Mouse (Mus musculus) heart, adult 8-10 months (tissue): Measurements from ENCODE around the gene Adarb2. TPM values are rescaled to one million over a fixed set of nuclear protein-coding genes. Genes with fewer than 3 reads are reported as not detected.
"Not testable (repeated sequence)": the region's sequence is repeated elsewhere in the genome, so short reads cannot be mapped to it uniquely, and the experiment has no call there.

Experiments used
- DNase-seq: peaks from one replicate; pipeline ENCODE4 v3.0.0; 2022; ENCODE audit warnings: low spot score
- total RNA-seq, 4 experiments: library from RNA; stranded (reverse); gene quantifications; 2 replicates each; pipeline ENCODE4 v1.2.4; 2022

Gene Adarb2
- total RNA-seq, 4 experiments from 2014 or later, result 0.06 TPM; not detected in 3

- no peak for DNase-seq
These were observed 381.8 kb downstream of the Adarb2 start for GRCm38 (mm10) chr13:8584257-8585005.

DNA sequence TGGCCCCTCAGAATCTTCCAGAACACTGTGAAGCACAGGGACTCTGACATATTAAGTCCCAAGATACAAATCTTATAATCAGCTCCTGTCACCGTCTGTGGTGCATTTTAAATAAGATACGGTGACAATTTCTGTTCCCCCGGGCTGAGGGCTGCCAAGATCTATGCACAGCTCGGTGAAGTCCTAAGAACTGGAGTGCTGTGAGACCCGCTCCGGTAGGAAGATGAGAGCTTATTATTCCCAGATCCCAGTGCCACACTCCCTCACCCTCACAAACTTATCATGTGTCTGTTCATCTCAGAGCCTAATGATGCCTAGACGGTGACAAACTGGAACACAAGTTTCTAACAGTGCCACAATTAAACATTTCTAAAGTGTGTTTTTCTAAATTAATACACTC, 384.8 kb downstream of the Adarb2 start:
- DNase-seq, result no peak

- DNase-seq, result no peak
These were observed 387.8 kb downstream of the Adarb2 start for GRCm38 (mm10) chr13:8590460-8590859.

DNA sequence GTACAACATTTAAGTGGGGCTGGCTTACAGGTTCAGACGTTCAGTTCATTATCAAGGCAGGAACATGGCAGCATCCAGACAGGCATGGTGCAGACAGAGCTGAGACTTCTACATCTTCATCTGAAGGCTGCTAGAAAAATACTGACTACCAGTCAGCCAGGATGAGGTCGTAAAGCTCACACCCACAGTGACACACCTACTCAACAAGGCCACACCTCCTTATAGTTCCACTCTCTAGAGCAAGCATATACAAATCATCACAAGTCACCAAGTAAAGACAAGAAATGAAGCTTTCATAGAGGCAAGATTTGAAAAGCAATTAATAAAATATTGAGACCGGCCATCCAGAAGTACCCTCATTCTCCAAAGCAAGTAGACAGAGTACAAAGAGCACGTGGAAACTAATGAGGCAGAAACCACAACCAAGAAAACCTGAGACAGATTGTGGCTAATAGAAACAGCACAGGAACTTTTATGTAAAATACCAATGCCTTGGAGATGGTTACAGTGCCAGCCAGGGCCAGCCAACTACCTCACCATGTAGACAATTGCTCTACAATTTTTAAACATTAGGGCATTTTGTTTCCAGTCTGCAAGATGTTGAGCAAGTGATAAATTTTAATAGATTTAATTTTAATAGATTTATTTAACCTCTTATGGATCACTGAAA, 394.4 kb downstream of the Adarb2 start:
- DNase-seq, result no peak

- no peak for DNase-seq
These were observed 395.0 kb downstream of the Adarb2 start for GRCm38 (mm10) chr13:8597647-8598017.

GRCm38 (mm10) chr13:8605645-8606044, 403.0 kb downstream of the Adarb2 start:
- no peak for DNase-seq

GRCm38 (mm10) chr13:8608040-8608439, 405.4 kb downstream of the Adarb2 start:
- no peak for DNase-seq

DNA sequence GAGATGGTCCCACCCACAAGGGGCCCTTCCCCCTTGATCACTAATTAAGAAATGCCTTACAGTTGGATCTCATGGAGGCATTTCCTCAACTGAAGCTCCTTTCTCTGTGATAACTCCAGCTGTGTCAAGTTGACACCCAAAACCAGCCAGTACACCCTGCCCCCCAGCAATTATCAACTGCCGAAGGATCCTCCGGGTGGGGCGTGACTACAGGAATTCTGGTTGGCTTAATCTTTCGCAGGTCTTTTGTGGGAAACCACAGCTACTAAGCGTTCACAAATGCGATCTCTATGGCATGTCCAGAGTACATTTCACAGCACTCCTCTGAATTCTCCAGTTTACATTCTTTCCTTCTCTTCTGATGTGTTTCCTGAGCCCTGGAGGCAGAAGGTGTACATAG, 406.3 kb downstream of the Adarb2 start:
- not testable (repeated sequence) for DNase-seq

GRCm38 (mm10) chr13:8610956-8611355, 408.3 kb downstream of the Adarb2 start:
- DNase-seq, result no peak

GRCm38 (mm10) chr13:8612618-8613391, 410.1 kb downstream of the Adarb2 start:
- DNase-seq, result no peak

GRCm38 (mm10) chr13:8616685-8617084, 414.0 kb downstream of the Adarb2 start:
- no peak for DNase-seq

- no peak for DNase-seq
These were observed 419.6 kb downstream of the Adarb2 start for GRCm38 (mm10) chr13:8622263-8622662.

DNA sequence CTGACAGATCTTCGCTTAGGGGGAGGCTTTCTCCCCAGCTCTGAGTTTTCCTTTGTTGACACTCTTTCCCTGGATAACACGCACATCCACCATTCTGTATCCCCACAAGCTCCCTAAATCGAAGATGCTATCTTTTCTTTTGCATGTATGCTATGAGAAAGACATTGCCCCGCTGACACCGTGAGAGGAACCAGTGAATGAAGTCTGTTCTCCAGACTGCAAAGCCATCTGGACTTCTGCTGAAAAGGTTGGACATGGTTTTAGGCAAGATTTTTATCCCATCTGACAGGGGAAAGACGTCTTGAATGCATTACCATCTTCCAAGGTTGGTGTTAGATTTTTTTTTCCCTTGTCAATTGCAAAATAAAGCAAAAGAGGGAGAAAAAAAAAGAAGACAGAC, 426.9 kb downstream of the Adarb2 start:
- no peak for DNase-seq

DNA sequence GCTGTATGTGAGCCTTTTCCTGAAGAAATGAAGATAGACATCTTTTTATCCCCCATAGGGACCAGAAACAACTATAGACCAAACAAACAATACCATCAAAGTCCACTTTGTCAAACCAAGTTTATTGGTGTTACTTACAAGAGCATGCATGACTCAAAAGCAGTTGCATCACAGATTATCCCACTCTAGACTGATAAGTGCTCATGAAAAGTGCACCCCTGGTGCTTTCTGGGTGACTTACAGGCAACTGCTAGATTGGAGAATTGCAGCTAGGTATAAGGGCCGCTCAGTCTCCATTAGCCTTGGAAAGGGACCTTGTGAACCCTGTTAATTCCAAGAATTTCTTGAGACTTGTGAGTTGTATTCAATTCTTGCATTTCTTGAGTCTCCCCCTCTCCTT, 429.0 kb downstream of the Adarb2 start:
- DNase-seq, result no peak

- no peak for DNase-seq
These were observed 429.4 kb downstream of the Adarb2 start for GRCm38 (mm10) chr13:8632072-8632471.

DNA sequence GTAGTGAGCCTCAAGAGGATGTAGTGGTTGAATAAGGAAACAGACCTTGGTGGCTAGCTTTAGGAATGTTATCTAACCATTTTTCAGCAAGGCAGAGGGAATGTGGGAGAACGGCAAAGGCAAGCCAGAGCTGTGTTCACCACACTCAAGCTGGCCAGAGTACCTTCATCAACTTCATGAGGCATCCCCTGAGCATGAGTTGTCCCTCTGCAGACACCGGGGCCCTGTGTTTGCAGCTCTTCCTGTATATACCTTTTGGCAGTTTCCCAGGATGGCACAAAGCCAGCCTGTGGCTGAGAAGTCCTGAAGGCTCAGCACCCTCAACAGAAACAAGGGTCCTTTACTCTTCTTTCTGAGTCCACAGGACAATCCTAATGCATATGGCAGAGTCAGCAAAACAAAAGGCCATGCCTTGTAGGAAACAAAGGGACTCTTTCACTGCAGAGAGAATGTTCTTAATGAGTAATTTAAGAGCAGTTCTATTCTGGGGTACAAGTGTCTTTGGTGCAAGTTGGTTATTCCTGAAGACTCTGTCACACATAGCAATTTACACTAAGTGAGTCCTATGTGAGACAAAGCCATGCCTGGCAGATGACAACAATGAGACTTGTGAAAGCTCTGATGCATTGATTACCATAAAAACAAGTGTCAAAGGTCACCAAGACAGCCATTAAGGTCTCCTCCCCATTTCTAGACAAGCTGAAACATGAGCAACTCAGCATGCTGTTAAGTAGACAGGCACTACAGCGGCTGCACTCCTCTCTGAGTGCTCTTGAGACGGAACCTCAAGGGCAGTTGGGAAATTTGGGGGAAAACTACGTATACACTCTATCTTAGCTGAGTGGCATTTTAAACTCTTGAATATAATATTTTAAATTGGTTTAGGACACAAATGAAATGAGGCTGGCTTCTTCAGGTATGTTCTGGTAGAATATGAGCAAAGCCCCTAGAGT, 431.0 kb downstream of the Adarb2 start:
- DNase-seq, result no peak

- DNase-seq, result no peak
These were observed 439.4 kb downstream of the Adarb2 start for GRCm38 (mm10) chr13:8642084-8642483.

GRCm38 (mm10) chr13:8643920-8644319, 441.3 kb downstream of the Adarb2 start:
- DNase-seq, result peak; percentile 1

GRCm38 (mm10) chr13:8644805-8645679, 442.4 kb downstream of the Adarb2 start:
- DNase-seq, result peak; percentile 37

DNA sequence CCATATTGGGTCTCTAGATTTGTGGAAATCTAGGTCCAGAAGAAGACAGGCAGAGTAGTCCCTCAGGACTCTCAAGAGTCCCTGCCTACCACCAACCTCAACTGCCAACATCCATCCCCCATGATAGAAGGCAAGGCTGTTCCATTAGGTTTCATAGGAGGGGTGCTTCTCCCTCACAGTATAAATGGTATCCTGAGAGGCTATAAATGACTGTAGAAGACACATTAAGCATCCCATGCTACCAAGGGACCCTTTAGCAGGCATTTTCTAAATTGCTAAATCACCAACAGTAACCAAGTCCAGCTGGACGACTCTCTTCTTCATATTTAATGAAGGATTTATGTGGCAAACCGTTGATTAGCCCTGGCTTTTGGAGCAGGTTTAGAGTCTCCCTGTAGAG, 446.6 kb downstream of the Adarb2 start:
- no peak for DNase-seq
